Mouse (Mus musculus): ENCODE results near the gene Fryl.

- TF ChIP-seq POLR2A (IDR thresholded peaks at IDR 0.05; ENCODE audit: borderline replicate concordance, extremely low read depth, insufficient read depth, insufficient read length, poor library complexity, severe bottlenecking) (no peak), CTCF (IDR thresholded peaks at IDR 0.05; ENCODE audit: borderline replicate concordance, extremely low read depth, insufficient read depth, insufficient read length) (no peak)
Measured at GRCm38 (mm10) chr5:73056937-73057336, 199.5 kb downstream of the Fryl start.

Data from brain, embryonic 14.5 days (tissue).